Mouse (Mus musculus): ENCODE results near the gene Utrn.

GRCm38 (mm10) chr10:12790881-12791280 lies 78.3 kb downstream of the Utrn start:
- peak; percentile 29 for TF ChIP-seq CTCF (IDR thresholded peaks at IDR 0.05)
- no peak for TF ChIP-seq EP300 (IDR thresholded peaks at IDR 0.05)

Measured in lung, postnatal 0 days (tissue).